Mouse (Mus musculus) hindbrain, embryonic 10.5 days (tissue): ENCODE measurements around the gene Rtf2. TPM values are rescaled to one million over a fixed set of nuclear protein-coding genes. Genes with fewer than 3 reads are reported as not detected.

ENCODE experiments used
- DNase-seq: peaks from one replicate; pipeline ENCODE4 v3.0.0-alpha.2; 2017; ENCODE audit warnings: low spot score
- H3K27ac ChIP-seq: fragments of 300-500 bp; sonication (generic); 2 replicates; pipeline ENCODE4 v1.5.1; 2016; ENCODE audit warnings: mild to moderate bottlenecking, moderate library complexity
- H3K27me3 ChIP-seq: fragments of 300-500 bp; sonication (generic); 2 replicates; pipeline ENCODE4 v1.6.1; 2016; ENCODE audit warnings: mild to moderate bottlenecking; ENCODE audit not compliant: poor library complexity, insufficient read depth, severe bottlenecking
- H3K36me3 ChIP-seq: fragments of 300-500 bp; sonication (generic); 2 replicates; pipeline ENCODE4 v1.6.1; 2016; ENCODE audit warnings: mild to moderate bottlenecking, moderate library complexity
- H3K4me1 ChIP-seq: fragments of 300-500 bp; sonication (generic); replicated peaks from 2 replicates; pipeline ENCODE4 v1.6.1; 2016; ENCODE audit warnings: mild to moderate bottlenecking
- H3K4me3 ChIP-seq: fragments of 300-500 bp; sonication (generic); 2 replicates; pipeline ENCODE4 v1.5.1; 2016; ENCODE audit warnings: mild to moderate bottlenecking, moderate library complexity
- H3K9me3 ChIP-seq: fragments of 300-500 bp; sonication (generic); 2 replicates; pipeline ENCODE4 v1.6.1; 2016; ENCODE audit warnings: mild to moderate bottlenecking, moderate library complexity
- WGBS: fragments of 180-500 bp; shearing (Covaris S2); methylation state at CpG from one replicate; pipeline ENCODE4 v1.1.7; 2016; 5-methylcytosine and 5-hydroxymethylcytosine counted together
- polyA plus RNA-seq: library from polyadenylated mRNA; unstranded; fragments of >200 nt; fragmentation: Nextera tagmentation; extraction: Ambion mirVana; gene quantifications from 2 replicates; pipeline ENCODE4 v1.2.1, GENCODE M21; 2016

The Rtf2 gene
- polyA plus RNA-seq: 89.3 and 98.1 TPM in 2 replicates

DNA sequence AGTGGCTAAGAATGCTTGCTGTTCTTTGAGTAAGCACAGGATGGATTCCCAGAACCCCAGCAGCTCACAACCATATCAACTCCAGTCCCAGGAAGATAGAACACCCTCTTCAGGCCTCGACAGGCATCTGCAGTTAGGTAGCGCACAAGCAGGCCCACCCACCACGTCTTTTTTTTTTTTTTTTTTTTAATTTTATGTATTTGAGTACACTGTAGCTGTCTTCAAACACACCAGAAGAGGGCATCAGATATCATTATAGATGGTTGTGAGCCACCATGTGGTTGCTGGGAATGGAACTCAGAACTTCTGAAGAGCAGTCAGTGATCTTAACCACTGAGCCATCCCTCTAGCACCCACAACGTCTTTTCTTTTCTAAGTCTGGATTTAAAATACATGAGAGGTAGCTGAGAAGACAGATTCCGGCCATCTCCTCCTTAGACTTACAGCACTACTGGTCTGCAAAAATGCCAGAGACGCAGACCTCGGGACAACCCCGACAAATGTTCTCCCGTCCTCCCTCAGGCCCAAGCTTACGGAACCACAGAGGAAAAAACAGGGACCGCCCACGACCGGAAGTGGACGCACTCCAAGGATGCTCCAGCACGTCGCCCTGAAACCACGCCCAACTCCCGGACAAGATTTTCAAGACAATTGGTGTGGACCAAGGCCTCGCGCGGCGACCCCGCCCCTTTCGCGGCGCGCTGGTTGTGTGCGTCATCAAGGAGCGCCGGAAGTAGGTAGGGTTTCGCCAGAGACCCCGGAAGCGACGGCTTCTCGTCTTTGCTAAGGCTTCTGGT, at the start of gene Rtf2:
Rtf2 (plus strand) TSS at position 714 of the 797 bp plus-strand sequence.
- H3K9me3 ChIP-seq: no peaks in the 10 kb centered on the region
- 1% methylated on average over 35 of the region's 35 CpGs for WGBS
- peaks cover 21% of the 10 kb centered on the region for H3K4me1 ChIP-seq
- H3K4me3 ChIP-seq: peak within 1 kb of the TSS; percentile 73
- H3K36me3 ChIP-seq: peaks cover 3% of the 10 kb centered on the region
- H3K27me3 ChIP-seq: no peaks in the 10 kb centered on the region
- H3K27ac ChIP-seq: peak within 1 kb of the TSS; percentile 84
- peak; percentile 99 for DNase-seq

DNA sequence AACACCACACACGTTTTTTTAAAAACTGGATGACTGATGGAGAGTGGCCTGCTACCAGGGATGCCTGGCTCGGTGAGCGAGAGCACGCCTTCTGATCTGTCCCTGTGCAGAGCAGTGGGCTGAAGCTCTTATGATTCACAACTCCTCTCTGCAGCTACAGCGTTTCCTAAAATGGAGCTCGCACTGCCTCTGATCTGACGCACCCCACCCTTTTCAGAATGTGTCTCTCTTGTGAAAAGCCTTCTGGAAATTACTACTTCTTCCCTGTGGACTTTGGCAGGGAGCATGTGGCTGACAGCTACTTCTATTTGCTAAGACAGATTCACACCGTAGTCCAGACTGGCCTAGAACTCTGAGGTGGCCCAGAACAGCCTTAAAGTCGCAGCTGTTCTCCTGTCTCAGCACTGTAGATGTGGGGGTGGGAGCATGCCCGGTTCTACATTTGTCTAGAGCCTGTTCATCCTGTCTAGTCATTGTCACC, 48.3 kb upstream of the Rtf2 start:
- no peak overlapping the region for H3K27ac ChIP-seq
- 77% methylated on average over 10 of the region's 10 CpGs for WGBS
- no peaks in the 10 kb centered on the region for H3K27me3 ChIP-seq
- no peak overlapping the region for H3K4me3 ChIP-seq
- no peak for DNase-seq
- no peaks in the 10 kb centered on the region for H3K9me3 ChIP-seq
- no peaks in the 10 kb centered on the region for H3K36me3 ChIP-seq
- peaks cover 17% of the 10 kb centered on the region for H3K4me1 ChIP-seq

DNA sequence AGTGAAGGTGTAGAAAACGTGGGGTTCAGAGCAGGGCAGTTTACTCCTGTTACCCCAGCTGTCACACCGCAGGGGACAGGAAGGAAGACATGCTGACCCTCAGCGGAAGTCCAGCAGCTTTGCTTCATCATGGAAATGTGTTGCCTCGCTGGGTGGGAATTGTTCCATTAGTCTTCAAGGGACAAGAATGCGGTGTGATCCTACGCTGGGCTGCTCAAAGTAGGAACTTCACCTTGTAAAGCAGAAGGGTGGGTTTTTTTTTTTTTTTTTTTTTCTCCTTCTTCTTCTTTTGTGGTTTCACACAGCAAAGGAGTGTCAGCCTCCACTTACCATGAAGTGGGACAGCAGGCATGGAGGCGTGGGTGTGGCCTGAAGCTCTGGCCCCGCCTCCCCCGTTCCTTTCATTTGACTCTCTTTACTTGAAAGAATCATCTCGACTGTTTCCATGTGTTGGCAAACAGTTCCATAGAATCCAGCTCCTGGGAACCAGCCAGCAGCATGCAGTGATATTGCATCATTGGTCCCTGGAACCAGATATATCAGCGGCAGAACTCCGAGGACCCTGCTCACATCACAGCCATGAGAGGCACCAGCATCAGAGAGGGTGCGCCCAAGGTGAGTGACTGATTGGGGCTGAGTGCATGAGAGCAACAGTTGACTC, 46.8 kb upstream of the Rtf2 start, which contains the start of gene Cass4:
Cass4 (plus strand) TSS at position 404 of the 661 bp plus-strand sequence.
- DNase-seq: no peak
- Histone ChIP-seq H3K27me3 (no peaks in the 10 kb centered on the region), H3K9me3 (no peaks in the 10 kb centered on the region), H3K4me3 (no peak within 1 kb of the TSS), H3K36me3 (no peaks in the 10 kb centered on the region), H3K27ac (no peak within 1 kb of the TSS), H3K4me1 (peaks cover 17% of the 10 kb centered on the region)
- 39% methylated on average over 13 of the region's 13 CpGs for WGBS

DNA sequence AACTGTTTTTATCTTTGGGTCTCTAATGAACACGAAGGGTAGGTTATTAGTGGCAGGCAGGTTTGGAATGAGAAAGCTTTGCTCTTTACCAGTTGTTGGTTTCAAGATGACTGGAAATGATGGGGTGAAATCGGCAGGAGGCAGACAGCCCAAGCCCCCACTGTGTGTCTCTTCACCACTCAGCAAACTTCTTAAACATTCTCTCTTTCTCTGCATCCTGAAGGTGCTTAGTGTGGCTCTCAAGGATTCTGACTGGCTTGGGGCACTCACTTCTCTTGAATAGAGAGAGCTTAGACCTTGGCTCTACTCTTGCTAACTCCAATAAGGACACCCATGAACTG, 46.3 kb upstream of the Rtf2 start:
- peaks cover 17% of the 10 kb centered on the region for H3K4me1 ChIP-seq
- H3K36me3 ChIP-seq: no peaks in the 10 kb centered on the region
- no peak overlapping the region for H3K27ac ChIP-seq
- H3K9me3 ChIP-seq: no peaks in the 10 kb centered on the region
- H3K27me3 ChIP-seq: no peaks in the 10 kb centered on the region
- 64% methylated on average over 2 of the region's 2 CpGs for WGBS
- DNase-seq: no peak
- H3K4me3 ChIP-seq: no peak overlapping the region

DNA sequence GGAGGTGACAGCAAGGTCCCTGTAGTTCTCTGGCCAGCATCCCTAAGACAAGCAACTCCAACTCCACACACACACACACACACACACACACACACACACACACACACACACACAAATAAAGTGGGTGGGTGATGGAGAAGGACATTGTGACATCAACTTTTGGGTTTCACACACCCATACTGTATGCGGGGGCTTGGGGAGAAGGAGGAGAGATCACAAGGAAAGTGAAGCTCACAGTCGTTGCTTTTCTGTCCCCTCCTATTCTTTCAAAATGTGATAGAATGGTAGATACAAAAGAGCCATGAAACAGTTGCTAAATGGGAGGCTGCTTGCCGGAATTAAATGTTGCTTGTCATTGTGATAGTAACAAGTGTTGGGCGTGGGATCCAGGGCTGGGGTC, 45.7 kb upstream of the Rtf2 start:
- Histone ChIP-seq H3K27me3 (no peaks in the 10 kb centered on the region), H3K36me3 (no peaks in the 10 kb centered on the region), H3K9me3 (no peaks in the 10 kb centered on the region), H3K4me3 (no peak overlapping the region), H3K4me1 (peaks cover 20% of the 10 kb centered on the region), H3K27ac (no peak overlapping the region)
- DNase-seq: no peak
- 78% methylated on average over 4 of the region's 4 CpGs for WGBS

DNA sequence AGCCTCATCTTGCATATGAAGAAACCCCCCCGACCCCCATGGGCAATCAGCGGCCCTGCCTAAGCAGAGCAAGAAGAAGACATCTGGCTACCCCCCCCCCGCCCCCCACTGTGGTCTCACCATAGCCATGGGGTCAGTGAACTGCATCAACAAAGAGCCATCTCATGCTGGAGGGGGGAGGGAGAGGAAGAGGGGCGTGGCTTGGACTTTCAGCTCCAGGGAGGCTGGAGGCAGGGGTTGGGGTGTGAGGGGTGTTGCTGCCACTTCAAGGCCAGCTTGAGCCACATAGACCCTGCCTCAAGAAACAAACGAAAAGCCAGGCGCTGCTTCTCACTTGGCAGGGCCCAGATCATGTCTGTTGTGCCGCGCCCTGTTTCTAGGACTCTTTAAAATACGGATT, 44.4 kb upstream of the Rtf2 start:
- Histone ChIP-seq H3K4me1 (peaks cover 28% of the 10 kb centered on the region), H3K36me3 (no peaks in the 10 kb centered on the region), H3K9me3 (no peaks in the 10 kb centered on the region), H3K4me3 (peak overlapping the region; percentile 9; the same call in 1 of the 2 replicates), H3K27ac (peak overlapping the region; percentile 45), H3K27me3 (no peaks in the 10 kb centered on the region)
- peak; percentile 44 for DNase-seq
- 33% methylated on average over 9 of the region's 9 CpGs for WGBS

DNA sequence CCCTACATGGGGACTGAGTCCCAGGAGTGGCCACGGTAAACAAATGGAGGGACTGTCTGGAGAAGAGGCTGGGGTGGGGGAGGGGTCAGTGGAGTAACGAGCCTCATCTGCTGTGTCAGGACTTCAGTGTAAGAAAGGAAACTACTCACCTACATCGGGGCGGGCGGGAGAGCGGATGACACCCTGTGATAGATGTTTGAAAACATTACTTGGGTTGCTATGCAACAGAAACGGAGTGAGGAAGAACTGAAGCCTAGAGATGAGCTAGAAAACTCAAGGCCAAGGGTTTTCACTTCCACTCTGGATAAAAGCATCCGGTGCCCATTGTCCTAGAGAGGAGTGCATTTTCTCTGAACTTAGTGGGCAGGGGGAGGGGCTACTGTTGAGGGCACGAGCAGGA, 40.5 kb upstream of the Rtf2 start:
- H3K36me3 ChIP-seq: no peaks in the 10 kb centered on the region
- no peaks in the 10 kb centered on the region for H3K9me3 ChIP-seq
- 35% methylated on average over 9 of the region's 9 CpGs for WGBS
- H3K4me1 ChIP-seq: peaks cover 28% of the 10 kb centered on the region
- no peak overlapping the region for H3K4me3 ChIP-seq
- H3K27ac ChIP-seq: peak overlapping the region; percentile 41; the same call in 1 of the 2 replicates
- H3K27me3 ChIP-seq: no peaks in the 10 kb centered on the region
- DNase-seq: no peak

DNA sequence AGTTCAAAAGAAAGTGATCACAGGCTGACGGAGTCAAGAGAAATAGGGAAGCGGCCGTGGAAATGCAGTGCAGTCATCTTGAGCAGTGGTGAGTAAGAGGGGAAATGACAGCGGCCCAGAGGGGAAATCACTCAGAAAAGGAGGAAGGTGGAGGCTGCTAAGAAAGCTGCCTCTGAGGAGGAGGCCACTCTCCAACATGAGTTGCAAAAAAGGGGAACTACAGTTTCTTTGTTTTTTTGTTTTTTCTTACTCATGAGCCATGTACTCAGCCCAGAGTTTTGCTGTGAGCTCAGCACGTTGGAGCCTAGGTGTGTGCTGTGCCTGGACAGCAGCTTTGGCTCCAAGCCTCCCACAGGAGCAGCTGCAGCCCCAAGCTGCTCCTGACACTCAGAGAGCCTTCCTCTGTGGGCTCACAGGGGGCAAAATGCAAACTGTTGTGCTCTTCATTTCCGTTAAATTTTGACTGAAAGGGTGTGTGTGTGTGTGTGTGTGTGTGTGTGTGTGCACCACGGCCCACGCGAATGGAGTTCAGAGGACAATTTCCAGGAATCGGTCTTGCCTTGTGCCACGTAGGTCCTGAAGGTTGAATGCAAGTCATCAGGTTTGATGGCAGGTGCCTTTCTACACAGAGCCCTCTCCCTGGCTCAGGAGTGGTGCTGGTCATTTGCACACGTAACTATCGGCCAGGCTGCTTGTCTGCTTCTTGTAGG, 39.1 kb upstream of the Rtf2 start:
- DNase-seq: no peak
- H3K27me3 ChIP-seq: no peaks in the 10 kb centered on the region
- WGBS: 74% methylated on average over 13 of the region's 13 CpGs
- H3K27ac ChIP-seq: no peak overlapping the region
- no peaks in the 10 kb centered on the region for H3K36me3 ChIP-seq
- peaks cover 14% of the 10 kb centered on the region for H3K4me1 ChIP-seq
- no peak overlapping the region for H3K4me3 ChIP-seq
- no peaks in the 10 kb centered on the region for H3K9me3 ChIP-seq

DNA sequence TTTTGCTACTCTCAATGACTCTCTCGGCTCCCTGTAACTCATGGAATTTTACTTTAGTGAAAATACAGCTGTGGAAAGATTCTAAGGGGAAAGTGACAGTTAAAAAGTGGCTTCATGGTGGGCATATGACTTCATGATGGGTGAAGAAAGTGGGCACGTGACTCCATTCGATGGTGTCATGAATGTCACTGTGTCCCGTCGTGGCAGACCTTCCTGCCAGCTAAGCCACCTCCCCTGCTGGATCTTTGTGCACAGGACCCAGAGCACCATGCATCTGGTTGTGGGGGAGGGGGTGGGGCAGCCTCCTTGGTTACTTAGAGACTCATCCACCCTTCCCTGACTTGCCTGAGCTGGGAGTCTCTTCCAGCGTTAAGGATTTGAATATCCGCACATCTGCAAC, 36.1 kb upstream of the Rtf2 start:
- Histone ChIP-seq H3K27ac (no peak overlapping the region), H3K9me3 (no peaks in the 10 kb centered on the region), H3K36me3 (no peaks in the 10 kb centered on the region), H3K4me3 (no peak overlapping the region), H3K4me1 (peaks cover 14% of the 10 kb centered on the region), H3K27me3 (no peaks in the 10 kb centered on the region)
- no peak for DNase-seq
- WGBS: 64% methylated on average over 7 of the region's 7 CpGs

DNA sequence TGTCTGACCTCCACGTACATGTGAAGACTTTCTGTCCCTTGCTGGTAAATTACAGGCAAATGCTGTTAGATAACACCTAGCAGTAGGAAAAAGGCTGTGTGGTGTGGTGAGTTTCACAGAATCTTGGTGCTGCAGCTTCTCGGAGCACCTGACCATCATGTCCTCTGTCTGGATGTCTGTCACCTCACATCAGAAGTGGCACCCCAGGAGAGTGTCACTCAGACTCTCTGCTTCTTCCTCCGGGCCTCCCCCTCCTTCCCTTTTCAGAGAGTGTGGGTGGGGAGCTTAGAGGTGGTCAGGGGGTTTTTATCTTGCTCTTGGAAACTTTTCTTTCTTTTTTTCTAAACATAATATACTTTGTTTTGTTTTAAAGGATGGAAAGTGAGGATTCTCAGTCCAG, 35.3 kb upstream of the Rtf2 start:
- H3K9me3 ChIP-seq: no peaks in the 10 kb centered on the region
- no peaks in the 10 kb centered on the region for H3K36me3 ChIP-seq
- no peak for DNase-seq
- 59% methylated on average over 3 of the region's 3 CpGs for WGBS
- no peak overlapping the region for H3K27ac ChIP-seq
- H3K4me1 ChIP-seq: peaks cover 8% of the 10 kb centered on the region
- no peaks in the 10 kb centered on the region for H3K27me3 ChIP-seq
- no peak overlapping the region for H3K4me3 ChIP-seq

DNA sequence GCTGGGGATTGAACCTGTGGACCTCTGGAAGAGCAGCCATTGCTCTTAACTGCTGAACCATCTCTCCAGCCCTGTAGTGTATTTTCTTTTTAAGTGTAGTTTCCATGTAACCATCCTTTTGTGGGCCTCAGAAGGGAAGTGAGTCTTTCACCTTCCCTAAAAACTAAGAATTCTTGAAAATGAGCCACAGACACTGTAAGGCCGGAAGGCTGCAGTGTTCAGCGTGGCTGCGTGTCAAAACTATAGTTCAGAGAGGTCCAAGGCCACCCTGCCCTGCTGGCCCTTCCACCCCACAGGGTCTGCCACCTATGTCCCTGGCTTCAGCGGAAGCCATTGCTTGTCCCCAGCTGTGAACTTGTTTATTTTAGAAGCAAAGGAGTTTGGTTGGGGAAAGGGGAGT, 34.2 kb upstream of the Rtf2 start:
- Histone ChIP-seq H3K4me1 (peaks cover 8% of the 10 kb centered on the region; the same call in 1 of the 2 replicates), H3K27me3 (no peaks in the 10 kb centered on the region), H3K27ac (no peak overlapping the region), H3K36me3 (no peaks in the 10 kb centered on the region), H3K9me3 (no peaks in the 10 kb centered on the region), H3K4me3 (no peak overlapping the region)
- WGBS: 79% methylated on average over 4 of the region's 4 CpGs
- no peak for DNase-seq

DNA sequence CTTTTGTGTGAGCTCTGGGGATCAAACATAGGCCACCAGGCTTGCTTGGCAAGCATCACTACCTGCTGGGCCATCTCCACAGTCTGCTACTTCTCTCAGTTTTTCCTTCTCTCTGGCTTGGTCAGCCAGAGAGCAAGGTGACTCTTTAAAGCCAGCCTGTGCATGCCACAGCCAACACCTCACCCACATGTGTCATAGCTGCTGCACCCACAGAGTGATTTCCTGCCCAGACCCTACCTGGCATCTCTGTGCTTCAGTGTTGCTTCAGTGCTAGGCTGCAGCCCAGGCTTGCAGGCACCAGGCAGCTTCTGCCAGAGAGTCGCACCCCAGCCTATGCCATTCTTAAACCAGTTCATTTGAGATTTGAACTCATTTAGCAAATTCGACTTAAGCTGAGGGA, 32.9 kb upstream of the Rtf2 start:
- Histone ChIP-seq H3K36me3 (no peaks in the 10 kb centered on the region), H3K27ac (no peak overlapping the region), H3K4me3 (no peak overlapping the region), H3K9me3 (no peaks in the 10 kb centered on the region), H3K27me3 (no peaks in the 10 kb centered on the region), H3K4me1 (peaks cover 17% of the 10 kb centered on the region)
- WGBS: 75% methylated on average over 2 of the region's 2 CpGs
- DNase-seq: no peak

DNA sequence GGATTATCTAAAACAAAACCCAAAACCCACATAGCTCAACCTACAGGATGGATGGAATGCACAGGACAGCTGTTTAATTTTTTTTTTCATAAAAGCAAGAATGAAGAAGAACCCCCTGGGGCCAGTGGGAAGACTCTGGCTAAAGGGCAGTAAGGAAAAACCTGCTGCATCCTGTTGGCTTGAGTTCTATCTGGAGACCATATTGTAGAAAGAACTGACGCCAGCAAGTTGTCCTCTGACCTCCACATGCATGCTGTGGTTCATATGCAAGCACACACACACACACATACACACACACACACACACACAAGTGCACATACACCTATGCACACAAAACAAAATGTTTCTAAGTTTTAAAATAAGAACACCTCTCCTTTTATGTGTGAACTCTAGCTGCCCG, 29.7 kb upstream of the Rtf2 start:
- WGBS: 82% methylated on average over 2 of the region's 2 CpGs
- Histone ChIP-seq H3K4me1 (peaks cover 34% of the 10 kb centered on the region), H3K27me3 (no peaks in the 10 kb centered on the region), H3K27ac (no peak overlapping the region), H3K36me3 (no peaks in the 10 kb centered on the region), H3K4me3 (no peak overlapping the region), H3K9me3 (no peaks in the 10 kb centered on the region)
- DNase-seq: no peak
